Mouse (Mus musculus) E14TG2a.4 (cell line): Measurements from ENCODE around the gene Hsd17b1.

Experiments
- CTCF ChIP-seq: conservative IDR thresholded peaks from 2 replicates; pipeline ENCODE4 v1.5.1; 2014; ENCODE audit warnings: low read length
- NANOG ChIP-seq: IDR thresholded peaks from 2 replicates; pipeline ENCODE4 v1.6.1; 2014; ENCODE audit warnings: borderline replicate concordance, low read length, mixed read lengths

GRCm38 (mm10) chr11:101087682-101088055 lies 9.5 kb downstream of the Hsd17b1 start:
- TF ChIP-seq CTCF (no peak), NANOG (no peak)
